Mouse (Mus musculus) C2C12 (cell line): ENCODE measurements around the gene Slc35f6. TPM values are rescaled to one million over a fixed set of nuclear protein-coding genes. Genes with fewer than 3 reads are reported as not detected.
"Not testable (repeated sequence)": the region's sequence is repeated elsewhere in the genome, so short reads cannot be mapped to it uniquely, and the experiment has no call there.

Experiments
- H3K27me3 ChIP-seq: one replicate; pipeline ENCODE4 v1.6.1; 2011; ENCODE audit not compliant: control insufficient read depth, insufficient read depth, insufficient read length
- H3K36me3 ChIP-seq: one replicate; pipeline ENCODE4 v1.6.1; 2011; ENCODE audit not compliant: control insufficient read depth, insufficient read depth
- H3K4me3 ChIP-seq: one replicate; pipeline ENCODE4 v1.5.1; 2011; ENCODE audit warnings: mild to moderate bottlenecking, control low read depth; ENCODE audit not compliant: poor library complexity, insufficient read depth, severe bottlenecking
- H3K79me2 ChIP-seq: one replicate; pipeline ENCODE4 v1.6.1; 2011; ENCODE audit not compliant: control insufficient read depth, insufficient read depth
- H3K79me3 ChIP-seq: one replicate; pipeline ENCODE4 v1.6.1; 2011; ENCODE audit warnings: low read depth, control low read depth
- H3ac ChIP-seq: one replicate; pipeline ENCODE3; 2011; ENCODE audit warnings: low read depth; ENCODE audit not compliant: control insufficient read depth, insufficient read length
- CEBPB ChIP-seq: IDR thresholded peaks from one replicate; pipeline ENCODE4 v1.6.1; 2011; ENCODE audit warnings: low read depth, mild to moderate bottlenecking, control low read depth, moderate library complexity
- CTCF ChIP-seq: IDR thresholded peaks from one replicate; pipeline ENCODE4 v1.5.1; 2011; ENCODE audit not compliant: control insufficient read depth, insufficient read depth, insufficient read length
- FOSL1 ChIP-seq: IDR thresholded peaks from one replicate; pipeline ENCODE4 v1.8.0; 2011; ENCODE audit warnings: mild to moderate bottlenecking, low read length; ENCODE audit not compliant: poor library complexity, insufficient read depth, severe bottlenecking
- MAX ChIP-seq: IDR thresholded peaks from one replicate; pipeline ENCODE4 v1.6.1; 2011; ENCODE audit warnings: mild to moderate bottlenecking, control low read depth
- MYOD1 ChIP-seq: IDR thresholded peaks from one replicate; pipeline ENCODE4 v1.6.1; 2011; ENCODE audit warnings: low read depth; ENCODE audit not compliant: control insufficient read depth, insufficient read length
- MYOG ChIP-seq: IDR thresholded peaks from one replicate; pipeline ENCODE4 v1.6.1; 2011; ENCODE audit not compliant: control insufficient read depth, insufficient read length; ENCODE audit errors: extremely low read depth
- USF1 ChIP-seq: IDR thresholded peaks from one replicate; pipeline ENCODE4 v1.6.1; 2011; ENCODE audit warnings: low read depth, mild to moderate bottlenecking, control low read depth, moderate library complexity
- polyA plus RNA-seq: library from polyadenylated mRNA; unstranded; fragments of >200 nt; fragmentation: generic; extraction: Trizol; gene quantifications from one replicate; pipeline ENCODE4 v1.2.1, GENCODE M21; 2012; ENCODE audit warnings: missing spikeins

Gene Slc35f6
- polyA plus RNA-seq, 1 experiment, result 24.9 TPM

GRCm38 (mm10) chr5:30669496-30669830 is 21.7 kb downstream of the Slc35f6 start:
- Histone ChIP-seq H3K4me3 (no peak overlapping the region), H3ac (no peak overlapping the region), H3K79me3 (peaks cover 41% of the 10 kb centered on the region), H3K27me3 (no peaks in the 10 kb centered on the region), H3K36me3 (peaks cover 63% of the 10 kb centered on the region), H3K79me2 (peaks cover 62% of the 10 kb centered on the region)
- TF ChIP-seq CEBPB (no peak), USF1 (no peak), FOSL1 (no peak), MAX (no peak), MYOG (no peak)

- no peak overlapping the region for H3ac ChIP-seq
- TF ChIP-seq MYOG (no peak), CTCF (no peak), USF1 (no peak), FOSL1 (no peak), CEBPB (no peak), MYOD1 (no peak), MAX (no peak)
- peaks cover 62% of the 10 kb centered on the region for H3K79me2 ChIP-seq
- H3K27me3 ChIP-seq, result no peaks in the 10 kb centered on the region
- H3K4me3 ChIP-seq, result no peak overlapping the region
- H3K79me3 ChIP-seq, result peaks cover 41% of the 10 kb centered on the region
- H3K36me3 ChIP-seq, result peaks cover 68% of the 10 kb centered on the region
Observed at GRCm38 (mm10) chr5:30670091-30670490, 22.4 kb downstream of the Slc35f6 start.

GRCm38 (mm10) chr5:30674001-30674400 is 26.3 kb downstream of the Slc35f6 start:
- Histone ChIP-seq H3K79me3 (peaks cover 20% of the 10 kb centered on the region), H3K27me3 (no peaks in the 10 kb centered on the region), H3ac (no peak overlapping the region), H3K36me3 (peaks cover 83% of the 10 kb centered on the region), H3K79me2 (peaks cover 39% of the 10 kb centered on the region), H3K4me3 (no peak overlapping the region)
- TF ChIP-seq CTCF (no peak), FOSL1 (no peak), CEBPB (no peak), USF1 (no peak)

GRCm38 (mm10) chr5:30676800-30677199 is 29.1 kb downstream of the Slc35f6 start:
- Histone ChIP-seq H3ac (no peak overlapping the region), H3K27me3 (no peaks in the 10 kb centered on the region), H3K79me3 (peaks cover 3% of the 10 kb centered on the region), H3K36me3 (peaks cover 55% of the 10 kb centered on the region), H3K4me3 (no peak overlapping the region), H3K79me2 (peaks cover 11% of the 10 kb centered on the region)
- no peak for TF ChIP-seq CEBPB
- no peak for TF ChIP-seq FOSL1
- no peak for TF ChIP-seq MYOD1
- no peak for TF ChIP-seq MYOG
- TF ChIP-seq USF1, result no peak
- TF ChIP-seq CTCF, result no peak
- TF ChIP-seq MAX, result no peak

- not testable (repeated sequence) for H3K79me3 ChIP-seq, H3K4me3 ChIP-seq, H3K27me3 ChIP-seq, H3K79me2 ChIP-seq, H3ac ChIP-seq
- H3K36me3 ChIP-seq, result peaks cover 42% of the 10 kb centered on the region
Observed at GRCm38 (mm10) chr5:30678069-30678468, 30.3 kb downstream of the Slc35f6 start.

GRCm38 (mm10) chr5:30678722-30679296 is 31.1 kb downstream of the Slc35f6 start:
- Histone ChIP-seq H3ac (no peak overlapping the region), H3K27me3 (no peaks in the 10 kb centered on the region), H3K36me3 (peaks cover 35% of the 10 kb centered on the region), H3K79me3 (no peaks in the 10 kb centered on the region), H3K79me2 (no peaks in the 10 kb centered on the region), H3K4me3 (no peak overlapping the region)
- TF ChIP-seq CEBPB, result no peak
- no peak for TF ChIP-seq USF1
- TF ChIP-seq CTCF, result no peak
- no peak for TF ChIP-seq MYOG
- no peak for TF ChIP-seq MAX
- no peak for TF ChIP-seq MYOD1
- no peak for TF ChIP-seq FOSL1

GRCm38 (mm10) chr5:30679593-30679992 is 31.9 kb downstream of the Slc35f6 start:
- TF ChIP-seq CEBPB, result no peak
- no peak for TF ChIP-seq FOSL1
- no peak for TF ChIP-seq MAX
- no peak for TF ChIP-seq CTCF
- TF ChIP-seq MYOD1, result no peak
- no peak for TF ChIP-seq USF1
- TF ChIP-seq MYOG, result no peak

More at GRCm38 (mm10) chr5:30679593-30679992, 31.9 kb downstream of the Slc35f6 start:
- no peak overlapping the region for H3ac ChIP-seq
- no peak overlapping the region for H3K4me3 ChIP-seq
- no peaks in the 10 kb centered on the region for H3K79me2 ChIP-seq
- no peaks in the 10 kb centered on the region for H3K79me3 ChIP-seq
- peaks cover 27% of the 10 kb centered on the region for H3K36me3 ChIP-seq
- H3K27me3 ChIP-seq, result no peaks in the 10 kb centered on the region
